Mouse (Mus musculus): ENCODE measurements around the gene Crygd.

DNA sequence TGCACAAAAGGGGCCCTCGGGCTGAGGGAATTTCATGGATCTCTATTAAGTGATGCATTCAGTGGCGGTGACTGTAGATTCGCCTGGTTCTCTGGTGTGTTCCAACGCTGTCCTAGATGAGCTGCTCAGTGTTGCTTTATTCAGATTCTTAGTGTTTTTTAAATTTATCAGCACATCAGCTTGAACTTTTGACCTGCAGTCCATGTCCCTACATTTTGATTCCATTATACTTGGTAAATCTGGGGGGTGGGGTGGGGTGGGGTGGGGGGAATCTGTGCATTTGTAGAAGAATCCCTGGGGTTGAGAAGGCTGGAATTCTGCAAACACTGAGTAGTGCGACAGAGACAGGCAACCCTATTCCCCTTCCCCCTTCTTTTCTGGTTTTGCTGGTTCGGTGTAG lies 10.3 kb upstream of the Crygd start, which contains the start of gene Crygc:
- TF ChIP-seq CTCF (conservative IDR thresholded peaks at IDR 0.05; ENCODE audit: low read length) (no peak), NANOG (IDR thresholded peaks at IDR 0.05; ENCODE audit: borderline replicate concordance, low read length) (no peak), POU5F1 (IDR thresholded peaks at IDR 0.05; ENCODE audit: borderline replicate concordance, low read length) (no peak)
